Comparison of ENCODE assay signal across 15 mouse cellular contexts in genomic region chr12:109112354-109112995, GRCm38 (mm10). TPM values are rescaled to one million over a fixed set of nuclear protein-coding genes. Genes with fewer than 3 reads are reported as not detected.
DNase-seq lines count a peak whose midpoint lies in the region; ATAC-seq lines count a peak whose summit lies in the region.
"Had no signal": no experiment of that assay in that cellular context is flagged by ENCODE, and none has a peak within 500 bp of the region (broad histone marks: within the 10 kb centered on the region; RNA-seq: fewer than 3 reads in every experiment).

No protein-coding gene starts in this region.

- no peak overlapping the region for H3K4me2 ChIP-seq in hindbrain, embryonic 12.5 days (replicated peaks)
- H3K4me2 ChIP-seq in hindbrain, embryonic 16.5 days (ENCODE audit: low read length): no peak overlapping the region
- no peak overlapping the region for H3K4me2 ChIP-seq in neural tube, embryonic 14.5 days (ENCODE audit: low read depth, low read length)
- no peak overlapping the region for H3K4me2 ChIP-seq in neural tube, embryonic 15.5 days
- no peak overlapping the region for H3K4me2 ChIP-seq in hindbrain, embryonic 15.5 days
- H3K4me2 ChIP-seq: midbrain, embryonic 15.5 days had no signal

- H3K9me3 ChIP-seq in hindbrain, embryonic 12.5 days (replicated peaks): no peaks in the 10 kb centered on the region
- no peaks in the 10 kb centered on the region for H3K9me3 ChIP-seq in hindbrain, embryonic 16.5 days (ENCODE audit: control insufficient read depth, low read length)
- H3K9me3 ChIP-seq in neural tube, embryonic 14.5 days (ENCODE audit: control insufficient read depth, low read length): no peaks in the 10 kb centered on the region
- no peaks in the 10 kb centered on the region for H3K9me3 ChIP-seq in neural tube, embryonic 15.5 days (replicated peaks)
- H3K9me3 ChIP-seq in hindbrain, embryonic 15.5 days: no peaks in the 10 kb centered on the region
- H3K9me3 ChIP-seq: midbrain, embryonic 15.5 days had no signal

- 0 out of 2 replicates have a peak, but pooled peaks have one; percentile 35 for ATAC-seq in hindbrain, embryonic 12.5 days (ENCODE audit: low FRiP score)
- ATAC-seq in hindbrain, embryonic 16.5 days: no peak
- no peak for ATAC-seq in neural tube, embryonic 14.5 days (ENCODE audit: low read depth)
- no peak for ATAC-seq in neural tube, embryonic 15.5 days (ENCODE audit: low FRiP score)
- ATAC-seq in hindbrain, embryonic 15.5 days (ENCODE audit: low FRiP score, low read depth): peak; percentile 23; the same call in 1 of the 2 replicates
- ATAC-seq in activated CD4-positive, CD25-positive, alpha-beta regulatory T cell, adult 4 months: no peak
- ATAC-seq: midbrain, embryonic 15.5 days had no signal

- H3K4me3 ChIP-seq in hindbrain, embryonic 12.5 days: no peak overlapping the region
- no peak overlapping the region for H3K4me3 ChIP-seq in hindbrain, embryonic 16.5 days (ENCODE audit: low read length)
- H3K4me3 ChIP-seq in neural tube, embryonic 14.5 days (ENCODE audit: low read depth, low read length): no peak overlapping the region
- no peak overlapping the region for H3K4me3 ChIP-seq in neural tube, embryonic 15.5 days (replicated peaks)
- no peak overlapping the region for H3K4me3 ChIP-seq in hindbrain, embryonic 15.5 days
- H3K4me3 ChIP-seq: midbrain, embryonic 15.5 days had no signal

- no peak for DNase-seq in gastrocnemius, postnatal 25 days
- DNase-seq in thymus, postnatal 25 days: no peak
- DNase-seq: B cell, adult 2 months; gastrocnemius, postnatal 10 days; lung, adult 2 months; spleen, adult 18-20 months; thymus, adult 18-20 months had no signal

- H3K27ac ChIP-seq in hindbrain, embryonic 12.5 days: peak overlapping the region; percentile 57; the same call in 1 of the 2 replicates
- H3K27ac ChIP-seq in hindbrain, embryonic 16.5 days (ENCODE audit: low read depth, low read length): no peak overlapping the region
- H3K27ac ChIP-seq in neural tube, embryonic 14.5 days (ENCODE audit: low read depth, low read length): peak overlapping the region; percentile 48; the same call in 1 of the 2 replicates
- H3K27ac ChIP-seq in neural tube, embryonic 15.5 days (replicated peaks): no peak overlapping the region
- no peak overlapping the region for H3K27ac ChIP-seq in hindbrain, embryonic 15.5 days (replicated peaks)
- H3K27ac ChIP-seq: midbrain, embryonic 15.5 days had no signal

- no peak overlapping the region for H3K9ac ChIP-seq in hindbrain, embryonic 12.5 days
- H3K9ac ChIP-seq in hindbrain, embryonic 16.5 days (ENCODE audit: low read depth, low read length): no peak overlapping the region
- no peak overlapping the region for H3K9ac ChIP-seq in neural tube, embryonic 14.5 days (replicated peaks; ENCODE audit: low read depth, low read length)
- H3K9ac ChIP-seq in neural tube, embryonic 15.5 days (replicated peaks): no peak overlapping the region
- H3K9ac ChIP-seq in hindbrain, embryonic 15.5 days: no peak overlapping the region
- H3K9ac ChIP-seq: midbrain, embryonic 15.5 days had no signal

- no peaks in the 10 kb centered on the region for H3K36me3 ChIP-seq in hindbrain, embryonic 12.5 days
- no peaks in the 10 kb centered on the region for H3K36me3 ChIP-seq in hindbrain, embryonic 16.5 days (ENCODE audit: control insufficient read depth, insufficient read depth, low read length)
- no peaks in the 10 kb centered on the region for H3K36me3 ChIP-seq in neural tube, embryonic 14.5 days (ENCODE audit: control insufficient read depth, insufficient read depth, low read length)
- H3K36me3 ChIP-seq in neural tube, embryonic 15.5 days: no peaks in the 10 kb centered on the region
- no peaks in the 10 kb centered on the region for H3K36me3 ChIP-seq in hindbrain, embryonic 15.5 days
- H3K36me3 ChIP-seq: midbrain, embryonic 15.5 days had no signal

- H3K27me3 ChIP-seq in hindbrain, embryonic 12.5 days: no peaks in the 10 kb centered on the region; the same call in 1 of the 2 replicates
- no peaks in the 10 kb centered on the region for H3K27me3 ChIP-seq in hindbrain, embryonic 16.5 days (replicated peaks; ENCODE audit: control insufficient read depth, insufficient read depth, low read length)
- H3K27me3 ChIP-seq in neural tube, embryonic 14.5 days (ENCODE audit: control insufficient read depth, insufficient read depth, low read length): no peaks in the 10 kb centered on the region
- no peaks in the 10 kb centered on the region for H3K27me3 ChIP-seq in neural tube, embryonic 15.5 days (replicated peaks)
- no peaks in the 10 kb centered on the region for H3K27me3 ChIP-seq in hindbrain, embryonic 15.5 days
- H3K27me3 ChIP-seq: midbrain, embryonic 15.5 days had no signal

- WGBS in hindbrain, embryonic 12.5 days: 63% methylated on average over 9 of the region's 9 CpGs
- WGBS in hindbrain, embryonic 16.5 days: 42% methylated on average over 9 of the region's 9 CpGs
- 46% methylated on average over 9 of the region's 9 CpGs for WGBS in neural tube, embryonic 14.5 days
- 47% methylated on average over 9 of the region's 9 CpGs for WGBS in neural tube, embryonic 15.5 days
- WGBS in hindbrain, embryonic 15.5 days: 43% methylated on average over 9 of the region's 9 CpGs

- peaks cover 11% of the 10 kb centered on the region for H3K4me1 ChIP-seq in hindbrain, embryonic 12.5 days
- peaks cover 7% of the 10 kb centered on the region for H3K4me1 ChIP-seq in hindbrain, embryonic 16.5 days (ENCODE audit: control insufficient read depth, insufficient read depth, low read depth, low read length)
- peaks cover 12% of the 10 kb centered on the region for H3K4me1 ChIP-seq in neural tube, embryonic 14.5 days (ENCODE audit: control insufficient read depth, insufficient read depth, low read length)
- peaks cover 15% of the 10 kb centered on the region for H3K4me1 ChIP-seq in neural tube, embryonic 15.5 days
- peaks cover 12% of the 10 kb centered on the region for H3K4me1 ChIP-seq in hindbrain, embryonic 15.5 days (replicated peaks)

RNA-seq across cellular contexts. Expression of gene Begain, which starts 44.5 kb away (rescaled TPM):
- 21.2 and 23.5 TPM in 2 replicates for polyA plus RNA-seq in hindbrain, embryonic 12.5 days (2016; fragmentation: Nextera tagmentation; extraction: Ambion mirVana)
- polyA plus RNA-seq in hindbrain, embryonic 16.5 days (2015; fragmentation: Nextera tagmentation; extraction: Ambion mirVana): 22.4 and 27.0 TPM in 2 replicates
- polyA plus RNA-seq in neural tube, embryonic 14.5 days (2014; fragmentation: Nextera tagmentation; extraction: Ambion mirVana): 40.8 and 53.1 TPM in 2 replicates
- 31.0 and 37.9 TPM in 2 replicates for polyA plus RNA-seq in neural tube, embryonic 15.5 days (2015; fragmentation: Nextera tagmentation; extraction: Ambion mirVana)
- 31.0 and 37.3 TPM in 2 replicates for polyA plus RNA-seq in hindbrain, embryonic 15.5 days (2015; fragmentation: Nextera tagmentation; extraction: Ambion mirVana)
- total RNA-seq in gastrocnemius, postnatal 25 days (2021): under 1 TPM; 0.43 to 0.69 TPM
- polyA plus RNA-seq in activated CD4-positive, CD25-positive, alpha-beta regulatory T cell, adult 4 months (2017; shearing (Covaris generic)): not detected
- total RNA-seq: MEL had no signal

Comparison
In these comparisons a context has a peak if more than half of its experiments do, and no peak if none do; other contexts are left out.
1. ATAC-seq: peak in hindbrain, embryonic 12.5 days (single experiment) and hindbrain, embryonic 15.5 days (single experiment); none in hindbrain, embryonic 16.5 days (single experiment), neural tube, embryonic 14.5 days (single experiment), neural tube, embryonic 15.5 days (single experiment) and activated CD4-positive, CD25-positive, alpha-beta regulatory T cell, adult 4 months (single experiment).
2. H3K27ac ChIP-seq: peak in hindbrain, embryonic 12.5 days (single experiment) and neural tube, embryonic 14.5 days (single experiment); none in hindbrain, embryonic 16.5 days (single experiment), neural tube, embryonic 15.5 days (single experiment) and hindbrain, embryonic 15.5 days (single experiment).
3. RNA of gene Begain, which starts 44.5 kb away (polyA plus RNA-seq): 40.8 to 53.1 TPM in neural tube, embryonic 14.5 days, 31.0 to 37.9 TPM in neural tube, embryonic 15.5 days, 31.0 to 37.3 TPM in hindbrain, embryonic 15.5 days, 22.4 to 27.0 TPM in hindbrain, embryonic 16.5 days and 21.2 to 23.5 TPM in hindbrain, embryonic 12.5 days; not detected in activated CD4-positive, CD25-positive, alpha-beta regulatory T cell, adult 4 months; every median in the first group is over 10 times any median in the second.